8 mouse cellular contexts compared by ENCODE assay signal in genomic region chr16:78376745-78377570, GRCm38 (mm10). TPM values are rescaled to one million over a fixed set of nuclear protein-coding genes. Genes with fewer than 3 reads are reported as not detected.
A peak's percentile ranks its signal among the peaks of the same experiment; 100 is the strongest.
DNase-seq lines count a peak whose midpoint lies in the region; ATAC-seq lines count a peak whose summit lies in the region.

Gene Btg3 (minus strand): TSS chr16:78377192.

- peak; percentile 80 for DNase-seq in MEL-GATA-1-ER (ENCODE audit: extremely low read depth, low read depth)
- peak; percentile 12 for DNase-seq in cerebellum, adult 8-10 months
- DNase-seq in forelimb bud, embryonic 11.5 days (ENCODE audit: low read depth, low spot score): peak; percentile 92
- peak; percentile 20 for DNase-seq in layer of hippocampus, adult 9-10 months (ENCODE audit: low spot score)
- DNase-seq in ovary, postnatal 10 days (ENCODE audit: low spot score): peak; percentile 58
- peak; percentile 85 to 92 for DNase-seq in thymus, postnatal 10 days (ENCODE audit: low spot score in 2 of 2)

- peaks cover 18% of the 10 kb centered on the region for H3K4me1 ChIP-seq in lung, embryonic 16.5 days (replicated peaks; ENCODE audit: control insufficient read depth, insufficient read depth, low read length)

- H3K4me2 ChIP-seq in lung, embryonic 16.5 days (ENCODE audit: low read depth, low read length): peak within 1 kb of the TSS; percentile 90

- peak within 1 kb of the TSS; percentile 85 for H3K27ac ChIP-seq in lung, embryonic 16.5 days (ENCODE audit: low read length)

- peak within 1 kb of the TSS; percentile 95 for H3K9ac ChIP-seq in lung, embryonic 16.5 days (ENCODE audit: low read length)

- H3K36me3 ChIP-seq in lung, embryonic 16.5 days (ENCODE audit: control insufficient read depth, insufficient read depth, low read length): peaks cover 4% of the 10 kb centered on the region; the same call in 1 of the 2 replicates

- under 1% methylated on average over 39 of the region's 57 CpGs for WGBS in lung, embryonic 16.5 days

- no peaks in the 10 kb centered on the region for H3K27me3 ChIP-seq in lung, embryonic 16.5 days (ENCODE audit: control insufficient read depth, insufficient read depth, low read depth, low read length)

- H3K4me3 ChIP-seq in lung, embryonic 16.5 days (ENCODE audit: low read length): peak within 1 kb of the TSS; percentile 93

- ATAC-seq in hematopoietic stem cell, adult 5-6 weeks (replicated peaks in 1 of 2; ENCODE audit: insufficient read depth in 1 of 2, low FRiP score in 2 of 2, low TSS enrichment in 1 of 2, low read depth in 1 of 2, poor library complexity in 2 of 2, severe bottlenecking in 2 of 2): peak; percentile 63 to 83
- ATAC-seq in lung, embryonic 16.5 days (ENCODE audit: low read depth): peak; percentile 97

- H3K9me3 ChIP-seq in lung, embryonic 16.5 days (ENCODE audit: control insufficient read depth, low read length): no peaks in the 10 kb centered on the region

RNA-seq across cellular contexts. Expression of gene Btg3, which starts in this region (rescaled TPM):
- 20.8 and 26.1 TPM in 2 replicates for total RNA-seq in hematopoietic stem cell, adult 5-6 weeks (2017)
- 35.7 and 43.7 TPM in 2 replicates for polyA plus RNA-seq in lung, embryonic 16.5 days (2015; fragmentation: Nextera tagmentation; extraction: Ambion mirVana)

Comparison
In these comparisons a context has a peak if more than half of its experiments do, and no peak if none do; other contexts are left out.
1. Peak in every context shown above with its lines: DNase-seq, ATAC-seq, H3K4me3 ChIP-seq and H3K27ac ChIP-seq.
2. DNase-seq: peak in every context shown above with its lines; median percentile 92 in forelimb bud, embryonic 11.5 days; 88 in thymus, postnatal 10 days; 80 in MEL-GATA-1-ER; 58 in ovary, postnatal 10 days; 20 in layer of hippocampus, adult 9-10 months; 12 in cerebellum, adult 8-10 months.